Mouse (Mus musculus) brain, embryonic 14.5 days (tissue): ENCODE data around the gene Pla2g2f.

Experiments
- CTCF ChIP-seq: fragments of 200-500 bp; IDR thresholded peaks from 2 replicates; pipeline ENCODE4 v1.5.1; 2012; ENCODE audit warnings: inconsistent platforms, mild to moderate bottlenecking, moderate library complexity, borderline replicate concordance; ENCODE audit not compliant: insufficient read depth, insufficient read length; ENCODE audit errors: extremely low read depth
- POLR2A ChIP-seq: fragments of 200-500 bp; IDR thresholded peaks from 2 replicates; pipeline ENCODE4 v1.6.1; 2012; ENCODE audit warnings: mild to moderate bottlenecking, inconsistent platforms, borderline replicate concordance; ENCODE audit not compliant: poor library complexity, insufficient read depth, insufficient read length, severe bottlenecking; ENCODE audit errors: extremely low read depth

GRCm38 (mm10) chr4:138706620-138707019, 50.8 kb downstream of the Pla2g2f start:
- TF ChIP-seq CTCF: no peak
- TF ChIP-seq POLR2A: no peak
